Mouse (Mus musculus) left cerebral cortex, postnatal 10 days (tissue): ENCODE results near the gene Syngr1. TPM values are rescaled to one million over a fixed set of nuclear protein-coding genes. Genes with fewer than 3 reads are reported as not detected.
A peak's percentile ranks its signal among the peaks of the same experiment; 100 is the strongest.
"Not testable (repeated sequence)": the region's sequence is repeated elsewhere in the genome, so short reads cannot be mapped to it uniquely, and the experiment has no call there.

Experiments used
- DNase-seq, 2 experiments: peaks; one replicate each; pipeline ENCODE4 v3.0.0; 2021 to 2022; ENCODE audit warnings: low spot score in 2 of 2, mixed read lengths in 1 of 2; ENCODE audit errors: extremely low spot score in 1 of 2
- intact Hi-C: fragments of 180-260 bp; cut with DNase I; formaldehyde crosslinking; loops from one replicate; pipeline ENCODE4 v1.15.1; 2025
- total RNA-seq, 2 experiments: library from RNA; stranded (reverse); gene quantifications; 2 replicates each; pipeline ENCODE4 v1.2.3; 2021

The Syngr1 gene
- total RNA-seq, 2 experiments from 2014 or later = 430 to 441 TPM

GRCm38 (mm10) chr15:80100871-80101270 lies 9.7 kb downstream of the Syngr1 start:
- DNase-seq = peak; percentile 25 to 63
- intact Hi-C loops = no loop called here

- intact Hi-C loops = no loop called here
- DNase-seq = peak in 1 of 2 experiments; percentile 24
Measured at GRCm38 (mm10) chr15:80101503-80101902, 10.4 kb downstream of the Syngr1 start.

- intact Hi-C loops = no loop called here
- peak in 1 of 2 experiments; percentile 18 for DNase-seq
Measured at GRCm38 (mm10) chr15:80102495-80102894, 11.4 kb downstream of the Syngr1 start.

GRCm38 (mm10) chr15:80105490-80106410 lies 14.6 kb downstream of the Syngr1 start:
- DNase-seq = no peak
- intact Hi-C loops = no loop called here

- intact Hi-C loops = no loop called here
- DNase-seq = no peak
Measured at GRCm38 (mm10) chr15:80107143-80107542, 16.0 kb downstream of the Syngr1 start.

- intact Hi-C loops = no loop called here
- no peak for DNase-seq
Measured at GRCm38 (mm10) chr15:80107575-80107974, 16.4 kb downstream of the Syngr1 start.

- intact Hi-C loops = no loop called here
Measured at GRCm38 (mm10) chr15:80111436-80111835, 20.3 kb downstream of the Syngr1 start.

GRCm38 (mm10) chr15:80112499-80112898 lies 21.4 kb downstream of the Syngr1 start:
- intact Hi-C loops = no loop called here

More at GRCm38 (mm10) chr15:80111436-80111835, 20.3 kb downstream of the Syngr1 start:
- DNase-seq = no peak

GRCm38 (mm10) chr15:80114414-80114813 lies 23.3 kb downstream of the Syngr1 start:
- no peak for DNase-seq
- intact Hi-C loops = no loop called here

More at GRCm38 (mm10) chr15:80112499-80112898, 21.4 kb downstream of the Syngr1 start:
- no peak for DNase-seq

GRCm38 (mm10) chr15:80115256-80115655 lies 24.1 kb downstream of the Syngr1 start:
- intact Hi-C loops = no loop called here
- DNase-seq = no peak

GRCm38 (mm10) chr15:80115866-80116794 lies 25.0 kb downstream of the Syngr1 start:
- intact Hi-C loops = no loop called here
- DNase-seq = no peak

- DNase-seq = no peak
- intact Hi-C loops = no loop called here
Measured at GRCm38 (mm10) chr15:80117154-80117553, 26.0 kb downstream of the Syngr1 start.

GRCm38 (mm10) chr15:80119076-80119475 lies 27.9 kb downstream of the Syngr1 start:
- no peak for DNase-seq
- intact Hi-C loops = no loop called here

GRCm38 (mm10) chr15:80121721-80122325 lies 30.7 kb downstream of the Syngr1 start:
- intact Hi-C loops = no loop called here
- DNase-seq = no peak

- DNase-seq, intact Hi-C loops: not testable (repeated sequence)
Measured at GRCm38 (mm10) chr15:80122431-80122830, 31.3 kb downstream of the Syngr1 start.

GRCm38 (mm10) chr15:80124651-80125050 lies 33.5 kb downstream of the Syngr1 start:
- intact Hi-C loops = no loop called here
- DNase-seq = no peak

- intact Hi-C loops = no loop called here
- DNase-seq = no peak
Measured at GRCm38 (mm10) chr15:80127191-80127590, 36.1 kb downstream of the Syngr1 start.

- intact Hi-C loops = no loop called here
- DNase-seq = no peak
Measured at GRCm38 (mm10) chr15:80129982-80130381, 38.8 kb downstream of the Syngr1 start.

- no peak for DNase-seq
Measured at GRCm38 (mm10) chr15:80130689-80131088, 39.6 kb downstream of the Syngr1 start.

More at GRCm38 (mm10) chr15:80130689-80131088, 39.6 kb downstream of the Syngr1 start:
- intact Hi-C loops = no loop called here
